Mouse (Mus musculus): ENCODE results near the gene Mfge8.

DNA sequence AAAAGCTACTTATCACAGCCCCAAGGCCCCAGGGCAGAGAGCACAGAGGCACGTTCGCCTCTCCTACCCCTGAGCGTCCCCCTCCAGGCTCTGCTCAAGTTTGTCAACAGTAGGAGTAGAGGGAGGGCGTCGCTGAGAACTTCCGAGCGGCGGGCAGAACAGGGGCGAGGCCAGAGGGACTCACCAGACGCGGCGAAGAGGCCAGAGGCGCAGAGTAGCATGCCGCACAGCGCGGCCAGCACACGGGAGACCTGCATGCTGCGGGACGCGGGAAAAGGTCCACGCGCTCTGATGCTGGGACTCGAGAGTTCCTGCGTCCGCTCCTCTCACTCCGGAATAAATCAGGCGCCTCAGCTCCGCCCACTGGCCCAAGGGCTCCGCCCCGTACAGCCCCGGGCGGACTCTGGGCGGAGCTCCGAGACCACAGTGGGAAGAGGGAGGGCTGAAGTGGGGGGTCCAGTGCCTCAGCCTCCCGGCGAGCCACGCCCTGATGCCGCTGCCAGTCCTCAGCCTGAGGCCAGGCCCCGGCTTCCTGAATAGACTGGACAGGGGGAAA, at the start of gene Mfge8:
- TF ChIP-seq CTCF (IDR thresholded peaks at IDR 0.05) (peak; percentile 1; the same call in 1 of the 2 replicates), EP300 (IDR thresholded peaks at IDR 0.05) (no peak)

All from lung, postnatal 0 days (tissue).